Mouse (Mus musculus): ENCODE results near the gene Diras1.

DNA sequence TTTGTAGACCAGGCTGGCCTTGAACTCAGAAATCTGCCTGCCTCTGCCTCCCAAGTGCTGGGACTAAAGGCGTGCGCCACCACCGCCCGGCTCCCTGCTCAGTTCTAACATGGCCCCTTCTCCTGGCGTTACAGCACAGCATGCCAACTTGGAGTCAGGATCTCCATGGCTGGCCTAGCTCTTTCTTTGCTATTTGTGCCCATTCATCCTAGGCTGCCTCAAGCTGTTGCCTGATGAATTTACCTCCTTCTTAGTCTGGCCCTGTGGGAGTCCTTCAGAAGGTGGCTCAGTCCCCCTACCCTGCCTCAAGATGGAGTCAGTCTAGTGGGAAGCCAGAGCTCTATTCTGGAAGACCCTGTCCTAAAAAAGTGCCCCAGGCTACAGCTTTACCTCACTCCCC, 1.4 kb upstream of the Diras1 start:
- TF ChIP-seq POLR2A (IDR thresholded peaks at IDR 0.05; ENCODE audit: control insufficient read depth, extremely low read depth, insufficient read depth, low read length, poor library complexity), result no peak
- no peak for TF ChIP-seq CTCF (IDR thresholded peaks at IDR 0.05; ENCODE audit: borderline replicate concordance, control insufficient read depth, extremely low read depth, insufficient read depth, low read length, poor library complexity)

Measured in thymus, adult 2 months (tissue).